Mouse (Mus musculus): ENCODE data around the gene Krt222. TPM values are rescaled to one million over a fixed set of nuclear protein-coding genes. Genes with fewer than 3 reads are reported as not detected.
"Not testable (repeated sequence)": the region's sequence is repeated elsewhere in the genome, so short reads cannot be mapped to it uniquely, and the experiment has no call there.

The Krt222 gene
- polyA plus RNA-seq, 1 experiment from 2014 or later: 0.49 TPM

GRCm38 (mm10) chr11:99256213-99256612 lies 12.3 kb upstream of the Krt222 start:
- H3K9ac ChIP-seq: no peak overlapping the region
- H3K4me2 ChIP-seq: no peak overlapping the region
- no peaks in the 10 kb centered on the region for H3K9me3 ChIP-seq (replicated peaks)
- no peak overlapping the region for H3K27ac ChIP-seq
- no peak overlapping the region for H3K4me3 ChIP-seq (replicated peaks)
- WGBS: 72% methylated on average over 4 of the region's 4 CpGs
- H3K27me3 ChIP-seq: no peaks in the 10 kb centered on the region
- no peaks in the 10 kb centered on the region for H3K4me1 ChIP-seq
- H3K36me3 ChIP-seq: no peaks in the 10 kb centered on the region
- ATAC-seq (replicated peaks; ENCODE audit: low FRiP score): no peak

- Histone ChIP-seq H3K27me3 (no peaks in the 10 kb centered on the region), H3K9me3 (replicated peaks) (no peaks in the 10 kb centered on the region), H3K9ac (no peak overlapping the region), H3K4me3 (replicated peaks) (no peak overlapping the region), H3K27ac (no peak overlapping the region), H3K36me3 (no peaks in the 10 kb centered on the region), H3K4me1 (no peaks in the 10 kb centered on the region), H3K4me2 (no peak overlapping the region)
- 95% methylated on average over 8 of the region's 8 CpGs for WGBS
- ATAC-seq (replicated peaks; ENCODE audit: low FRiP score): no peak
Observed at GRCm38 (mm10) chr11:99255316-99255715, 11.4 kb upstream of the Krt222 start.

GRCm38 (mm10) chr11:99253893-99254292 lies 10.0 kb upstream of the Krt222 start:
- Histone ChIP-seq H3K27me3 (no peaks in the 10 kb centered on the region), H3K4me3 (replicated peaks) (no peak overlapping the region), H3K27ac (no peak overlapping the region), H3K9ac (no peak overlapping the region), H3K4me1 (no peaks in the 10 kb centered on the region), H3K9me3 (replicated peaks) (no peaks in the 10 kb centered on the region), H3K4me2 (no peak overlapping the region), H3K36me3 (no peaks in the 10 kb centered on the region)
- no peak for ATAC-seq (replicated peaks; ENCODE audit: low FRiP score)
- 59% methylated on average over 2 of the region's 2 CpGs for WGBS

- H3K4me2 ChIP-seq: no peak overlapping the region
- H3K4me1 ChIP-seq: no peaks in the 10 kb centered on the region
- no peak for ATAC-seq (replicated peaks; ENCODE audit: low FRiP score)
- 77% methylated on average over 8 of the region's 8 CpGs for WGBS
- H3K9ac ChIP-seq: no peak overlapping the region
- H3K27ac ChIP-seq: no peak overlapping the region
- no peaks in the 10 kb centered on the region for H3K27me3 ChIP-seq
- H3K4me3 ChIP-seq (replicated peaks): no peak overlapping the region
- H3K9me3 ChIP-seq (replicated peaks): no peaks in the 10 kb centered on the region
- no peaks in the 10 kb centered on the region for H3K36me3 ChIP-seq
Observed at GRCm38 (mm10) chr11:99252671-99253070, 8.8 kb upstream of the Krt222 start.

GRCm38 (mm10) chr11:99250666-99251065 lies 6.8 kb upstream of the Krt222 start:
- no peak overlapping the region for H3K4me2 ChIP-seq
- H3K4me3 ChIP-seq (replicated peaks): no peak overlapping the region
- no peak overlapping the region for H3K9ac ChIP-seq
- H3K4me1 ChIP-seq: no peaks in the 10 kb centered on the region
- no peak overlapping the region for H3K27ac ChIP-seq
- no peaks in the 10 kb centered on the region for H3K36me3 ChIP-seq
- no peaks in the 10 kb centered on the region for H3K27me3 ChIP-seq
- no peak for ATAC-seq (replicated peaks; ENCODE audit: low FRiP score)
- WGBS: 52% methylated on average over 3 of the region's 3 CpGs
- H3K9me3 ChIP-seq (replicated peaks): no peaks in the 10 kb centered on the region

- Histone ChIP-seq H3K9me3 (replicated peaks) (no peaks in the 10 kb centered on the region), H3K4me1 (no peaks in the 10 kb centered on the region), H3K27me3 (no peaks in the 10 kb centered on the region), H3K36me3 (no peaks in the 10 kb centered on the region), H3K9ac (no peak overlapping the region), H3K4me3 (replicated peaks) (no peak overlapping the region), H3K4me2 (no peak overlapping the region), H3K27ac (no peak overlapping the region)
- no peak for ATAC-seq (replicated peaks; ENCODE audit: low FRiP score)
- WGBS: 58% methylated on average over 5 of the region's 5 CpGs
Observed at GRCm38 (mm10) chr11:99250241-99250640, 6.4 kb upstream of the Krt222 start.

GRCm38 (mm10) chr11:99249115-99249514 lies 5.2 kb upstream of the Krt222 start:
- no peak for ATAC-seq (replicated peaks; ENCODE audit: low FRiP score)
- no peak overlapping the region for H3K4me2 ChIP-seq
- no peak overlapping the region for H3K9ac ChIP-seq

GRCm38 (mm10) chr11:99247916-99248315 lies 4.0 kb upstream of the Krt222 start:
- H3K36me3 ChIP-seq: no peaks in the 10 kb centered on the region

More at GRCm38 (mm10) chr11:99249115-99249514, 5.2 kb upstream of the Krt222 start:
- no peaks in the 10 kb centered on the region for H3K27me3 ChIP-seq
- WGBS: 60% methylated on average over 4 of the region's 4 CpGs
- H3K4me3 ChIP-seq (replicated peaks): no peak overlapping the region
- H3K4me1 ChIP-seq: peaks cover 1% of the 10 kb centered on the region
- H3K9me3 ChIP-seq (replicated peaks): no peaks in the 10 kb centered on the region
- H3K27ac ChIP-seq: no peak overlapping the region
- no peaks in the 10 kb centered on the region for H3K36me3 ChIP-seq

GRCm38 (mm10) chr11:99244519-99244918 lies 634 bp upstream of the Krt222 start:
- H3K36me3 ChIP-seq; H3K9ac ChIP-seq; H3K27ac ChIP-seq; H3K4me3 ChIP-seq (replicated peaks); H3K4me1 ChIP-seq; H3K9me3 ChIP-seq (replicated peaks); H3K27me3 ChIP-seq; ATAC-seq (replicated peaks; ENCODE audit: low FRiP score): not testable (repeated sequence)
- 46% methylated on average over 3 of the region's 3 CpGs for WGBS
- peak overlapping the region; percentile 60 for H3K4me2 ChIP-seq

More at GRCm38 (mm10) chr11:99247916-99248315, 4.0 kb upstream of the Krt222 start:
- 93% methylated on average over 4 of the region's 4 CpGs for WGBS
- Histone ChIP-seq H3K4me1 (peaks cover 7% of the 10 kb centered on the region), H3K4me2 (no peak overlapping the region), H3K27me3 (no peaks in the 10 kb centered on the region), H3K9me3 (replicated peaks) (no peaks in the 10 kb centered on the region), H3K9ac (no peak overlapping the region), H3K27ac (no peak overlapping the region), H3K4me3 (replicated peaks) (no peak overlapping the region)
- no peak for ATAC-seq (replicated peaks; ENCODE audit: low FRiP score)

- Histone ChIP-seq H3K27ac (no peak overlapping the region), H3K9ac (0 out of 2 replicates have a peak overlapping the region, but pooled peaks have one; percentile 31), H3K4me1 (peaks cover 7% of the 10 kb centered on the region), H3K36me3 (no peaks in the 10 kb centered on the region), H3K27me3 (no peaks in the 10 kb centered on the region), H3K4me2 (peak overlapping the region; percentile 60), H3K9me3 (replicated peaks) (no peaks in the 10 kb centered on the region), H3K4me3 (replicated peaks) (peak overlapping the region; percentile 37)
- ATAC-seq (replicated peaks; ENCODE audit: low FRiP score): no peak
- 42% methylated on average over 3 of the region's 3 CpGs for WGBS
Observed at GRCm38 (mm10) chr11:99243200-99243819, 575 bp downstream of the Krt222 start.

- Histone ChIP-seq H3K36me3 (no peaks in the 10 kb centered on the region), H3K9me3 (replicated peaks) (no peaks in the 10 kb centered on the region), H3K27ac (no peak overlapping the region), H3K4me2 (no peak overlapping the region), H3K4me3 (replicated peaks) (no peak overlapping the region), H3K4me1 (peaks cover 7% of the 10 kb centered on the region), H3K27me3 (no peaks in the 10 kb centered on the region), H3K9ac (no peak overlapping the region)
- ATAC-seq (replicated peaks; ENCODE audit: low FRiP score): no peak
- 76% methylated on average over 5 of the region's 5 CpGs for WGBS
Observed at GRCm38 (mm10) chr11:99242056-99242455, 1.8 kb downstream of the Krt222 start.

GRCm38 (mm10) chr11:99238468-99238867 lies 5.4 kb downstream of the Krt222 start:
- H3K4me1 ChIP-seq: no peaks in the 10 kb centered on the region
- H3K27ac ChIP-seq: no peak overlapping the region
- H3K9ac ChIP-seq: no peak overlapping the region
- no peak overlapping the region for H3K4me2 ChIP-seq
- no peaks in the 10 kb centered on the region for H3K9me3 ChIP-seq (replicated peaks)
- 55% methylated on average over 14 of the region's 14 CpGs for WGBS
- no peak overlapping the region for H3K4me3 ChIP-seq (replicated peaks)
- no peak for ATAC-seq (replicated peaks; ENCODE audit: low FRiP score)
- no peaks in the 10 kb centered on the region for H3K36me3 ChIP-seq
- H3K27me3 ChIP-seq: no peaks in the 10 kb centered on the region

Measured in kidney, embryonic 15.5 days (tissue).